Mouse (Mus musculus) heart, postnatal 0 days (tissue): Measurements from ENCODE around the gene Myb. TPM values are rescaled to one million over a fixed set of nuclear protein-coding genes. Genes with fewer than 3 reads are reported as not detected.

Source experiments
- ATAC-seq: fragments of 200-750 bp; cut with Nextera tagmentation; 2 replicates; pipeline ENCODE4 v1.8.0; 2017; ENCODE audit warnings: low read depth, moderate number of reproducible peaks, moderate library complexity; ENCODE audit not compliant: insufficient read depth
- DNase-seq: peaks from one replicate; pipeline ENCODE4 v3.0.0-alpha.2; 2016; ENCODE audit warnings: low spot score
- H3K27ac ChIP-seq: fragments of 300-500 bp; sonication (generic); 2 replicates; pipeline ENCODE4 v1.5.1; 2014; ENCODE audit warnings: low read depth, mild to moderate bottlenecking
- H3K27me3 ChIP-seq: fragments of 300-500 bp; sonication (generic); 2 replicates; pipeline ENCODE4 v1.6.1; 2014; ENCODE audit warnings: low read length, mixed read lengths; ENCODE audit not compliant: control insufficient read depth, insufficient read depth
- H3K36me3 ChIP-seq: fragments of 300-500 bp; sonication (generic); replicated peaks from 2 replicates; pipeline ENCODE4 v1.6.1; 2014; ENCODE audit warnings: low read length, mixed read lengths; ENCODE audit not compliant: control insufficient read depth, insufficient read depth
- H3K4me1 ChIP-seq: fragments of 300-500 bp; sonication (generic); 2 replicates; pipeline ENCODE4 v1.6.1; 2014; ENCODE audit warnings: antibody characterized with exemption; ENCODE audit not compliant: control insufficient read depth, insufficient read depth
- H3K4me2 ChIP-seq: fragments of 300-500 bp; sonication (generic); 2 replicates; pipeline ENCODE4 v1.6.1; 2014; ENCODE audit warnings: low read depth, mild to moderate bottlenecking, low read length, moderate library complexity
- H3K4me3 ChIP-seq: fragments of 300-500 bp; sonication (generic); 2 replicates; pipeline ENCODE4 v1.5.1; 2014; ENCODE audit warnings: low read depth, low read length
- H3K9ac ChIP-seq: fragments of 300-500 bp; sonication (generic); replicated peaks from 2 replicates; pipeline ENCODE4 v1.6.1; 2014; ENCODE audit warnings: low read depth, low read length, mixed read lengths
- H3K9me3 ChIP-seq: fragments of 300-500 bp; sonication (generic); replicated peaks from 2 replicates; pipeline ENCODE4 v1.6.1; 2016; ENCODE audit warnings: low read length; ENCODE audit not compliant: control insufficient read depth
- CTCF ChIP-seq: IDR thresholded peaks from 2 replicates; pipeline ENCODE4 v1.5.1; 2016; ENCODE audit warnings: antibody characterized with exemption, control low read depth, low read depth
- EP300 ChIP-seq: IDR thresholded peaks from 2 replicates; pipeline ENCODE4 v1.6.1; 2016; ENCODE audit warnings: antibody characterized with exemption, low read depth
- WGBS: fragments of 180-500 bp; shearing (Covaris S2); extraction: QIAGEN DNeasy Blood & Tissue Kit; methylation state at CpG from one replicate; pipeline ENCODE4 v1.1.7; 2014; 5-methylcytosine and 5-hydroxymethylcytosine counted together
- polyA plus RNA-seq: library from polyadenylated mRNA; unstranded; fragments of >200 nt; fragmentation: Nextera tagmentation; extraction: Ambion mirVana; gene quantifications from 2 replicates; pipeline ENCODE4 v1.2.1, GENCODE M21; 2015
- total RNA-seq: library from RNA; depleted of rRNA; stranded (reverse); fragments of >200 nt; gene quantifications from 2 replicates; pipeline ENCODE4 v1.2.3, GENCODE M21; 2014; ENCODE audit warnings: low replicate concordance

Myb gene
- total and polyA plus RNA-seq, 2 experiments from 2014 or later: 0.15 to 0.20 TPM

- no peak overlapping the region for H3K4me2 ChIP-seq
- no peak overlapping the region for H3K4me3 ChIP-seq
- no peak overlapping the region for H3K27ac ChIP-seq
- H3K4me1 ChIP-seq: 0 out of 2 replicates have a peak, but pooled peaks cover 8% of the 10 kb centered on the region
- TF ChIP-seq EP300: no peak
- H3K9me3 ChIP-seq: no peaks in the 10 kb centered on the region
- no peaks in the 10 kb centered on the region for H3K27me3 ChIP-seq
- no peak for DNase-seq
- no peak overlapping the region for H3K9ac ChIP-seq
- 72% methylated on average over 2 of the region's 2 CpGs for WGBS
- no peaks in the 10 kb centered on the region for H3K36me3 ChIP-seq
- ATAC-seq: no peak
These were observed 14.5 kb downstream of the Myb start for GRCm38 (mm10) chr10:21146263-21146662.

- H3K36me3 ChIP-seq: no peaks in the 10 kb centered on the region
- peak overlapping the region; percentile 72 for H3K4me2 ChIP-seq
- TF ChIP-seq EP300: no peak
- peak; percentile 15; the same call in 1 of the 2 replicates for TF ChIP-seq CTCF
- ATAC-seq: peak; percentile 81
- 0 out of 2 replicates have a peak, but pooled peaks cover 8% of the 10 kb centered on the region for H3K4me1 ChIP-seq
- no peak overlapping the region for H3K27ac ChIP-seq
- H3K9me3 ChIP-seq: no peaks in the 10 kb centered on the region
- H3K9ac ChIP-seq: 0 out of 2 replicates have a peak overlapping the region, but pooled peaks have one; percentile 10
- WGBS: 23% methylated on average over 27 of the region's 27 CpGs
- H3K27me3 ChIP-seq: no peaks in the 10 kb centered on the region
- peak; percentile 60 for DNase-seq
- peak overlapping the region; percentile 45 for H3K4me3 ChIP-seq
These were observed 15.9 kb downstream of the Myb start for GRCm38 (mm10) chr10:21144627-21145504.

- H3K27me3 ChIP-seq: no peaks in the 10 kb centered on the region
- no peak overlapping the region for H3K4me2 ChIP-seq
- H3K9ac ChIP-seq: no peak overlapping the region
- no peaks in the 10 kb centered on the region for H3K36me3 ChIP-seq
- no peak for TF ChIP-seq EP300
- TF ChIP-seq CTCF: no peak
- H3K27ac ChIP-seq: no peak overlapping the region
- H3K4me1 ChIP-seq: no peaks in the 10 kb centered on the region
- H3K4me3 ChIP-seq: no peak overlapping the region
- ATAC-seq: no peak
- DNase-seq: no peak
- H3K9me3 ChIP-seq: 0 out of 2 replicates have a peak, but pooled peaks cover 4% of the 10 kb centered on the region
- WGBS: 93% methylated on average over 8 of the region's 8 CpGs
These were observed 25.5 kb downstream of the Myb start for GRCm38 (mm10) chr10:21135297-21135696.

GRCm38 (mm10) chr10:21130901-21131493 lies 29.8 kb downstream of the Myb start:
- Histone ChIP-seq H3K9me3 (no peaks in the 10 kb centered on the region), H3K27ac (no peak overlapping the region), H3K4me3 (no peak overlapping the region), H3K4me2 (no peak overlapping the region), H3K36me3 (no peaks in the 10 kb centered on the region), H3K9ac (no peak overlapping the region), H3K4me1 (no peaks in the 10 kb centered on the region), H3K27me3 (no peaks in the 10 kb centered on the region)
- WGBS: 55% methylated on average over 9 of the region's 9 CpGs
- DNase-seq (no peak), ATAC-seq (no peak)
- TF ChIP-seq EP300 (no peak), CTCF (no peak)

- TF ChIP-seq EP300 (no peak), CTCF (no peak)
- ATAC-seq (peak; percentile 33; the same call in 1 of the 2 replicates), DNase-seq (no peak)
- Histone ChIP-seq H3K4me2 (no peak overlapping the region), H3K4me1 (no peaks in the 10 kb centered on the region), H3K27me3 (no peaks in the 10 kb centered on the region), H3K4me3 (no peak overlapping the region), H3K9ac (no peak overlapping the region), H3K27ac (no peak overlapping the region), H3K36me3 (no peaks in the 10 kb centered on the region), H3K9me3 (no peaks in the 10 kb centered on the region)
- WGBS: 48% methylated on average over 5 of the region's 5 CpGs
These were observed 32.6 kb downstream of the Myb start for GRCm38 (mm10) chr10:21128086-21128611.
